Mouse (Mus musculus) cerebellum, adult 8-10 months (tissue): ENCODE measurements around the gene Arntl.
"Not testable (repeated sequence)": the region's sequence is repeated elsewhere in the genome, so short reads cannot be mapped to it uniquely, and the experiment has no call there.

Experiments
- DNase-seq: peaks from one replicate; pipeline ENCODE4 v3.0.0; 2022

The Arntl gene

GRCm38 (mm10) chr7:113253777-113254405 lies 46.6 kb downstream of the Arntl start:
- no peak for DNase-seq

GRCm38 (mm10) chr7:113256046-113256445 lies 48.8 kb downstream of the Arntl start:
- DNase-seq: no peak

- DNase-seq: no peak
Measured at GRCm38 (mm10) chr7:113258430-113258829, 51.2 kb downstream of the Arntl start.

GRCm38 (mm10) chr7:113260321-113261167 lies 53.3 kb downstream of the Arntl start:
- DNase-seq: no peak

GRCm38 (mm10) chr7:113261690-113262089 lies 54.4 kb downstream of the Arntl start:
- DNase-seq: no peak

- DNase-seq: not testable (repeated sequence)
Measured at GRCm38 (mm10) chr7:113262510-113263467, 55.5 kb downstream of the Arntl start.

GRCm38 (mm10) chr7:113263990-113264389 lies 56.7 kb downstream of the Arntl start:
- no peak for DNase-seq

- DNase-seq: peak; percentile 77
Measured at GRCm38 (mm10) chr7:113268287-113268686, 61.0 kb downstream of the Arntl start.

- no peak for DNase-seq
Measured at GRCm38 (mm10) chr7:113269081-113269480, 61.8 kb downstream of the Arntl start.

- peak; percentile 55 for DNase-seq
Measured at GRCm38 (mm10) chr7:113269921-113270320, 62.7 kb downstream of the Arntl start.

GRCm38 (mm10) chr7:113270551-113270950 lies 63.3 kb downstream of the Arntl start:
- DNase-seq: peak; percentile 95

- DNase-seq: no peak
Measured at GRCm38 (mm10) chr7:113270991-113271390, 63.7 kb downstream of the Arntl start.

- DNase-seq: no peak
Measured at GRCm38 (mm10) chr7:113272338-113272997, 65.2 kb downstream of the Arntl start.

- no peak for DNase-seq
Measured at GRCm38 (mm10) chr7:113277245-113277644, 70.0 kb downstream of the Arntl start.

- DNase-seq: no peak
Measured at GRCm38 (mm10) chr7:113278493-113278892, 71.2 kb downstream of the Arntl start.

- DNase-seq: no peak
Measured at GRCm38 (mm10) chr7:113279246-113279645, 72.0 kb downstream of the Arntl start.

GRCm38 (mm10) chr7:113285405-113285804 lies 78.1 kb downstream of the Arntl start:
- DNase-seq: no peak

- DNase-seq: no peak
Measured at GRCm38 (mm10) chr7:113289211-113289610, 81.9 kb downstream of the Arntl start.

- DNase-seq: no peak
Measured at GRCm38 (mm10) chr7:113291741-113292140, 84.5 kb downstream of the Arntl start.

GRCm38 (mm10) chr7:113292193-113292592 lies 84.9 kb downstream of the Arntl start:
- DNase-seq: no peak

- DNase-seq: no peak
Measured at GRCm38 (mm10) chr7:113294598-113294997, 87.3 kb downstream of the Arntl start.

GRCm38 (mm10) chr7:113295077-113295890 lies 88.0 kb downstream of the Arntl start:
- no peak for DNase-seq
